Mouse (Mus musculus) limb, embryonic 11.5 days (tissue): ENCODE measurements around the gene Tmpo. TPM values are rescaled to one million over a fixed set of nuclear protein-coding genes. Genes with fewer than 3 reads are reported as not detected.

Experiments used
- ATAC-seq: fragments of 200-750 bp; cut with Nextera tagmentation; 2 replicates; pipeline ENCODE4 v1.8.0; 2017; ENCODE audit warnings: low read depth; ENCODE audit not compliant: insufficient number of reproducible peaks, low FRiP score, low TSS enrichment
- DNase-seq: peaks from one replicate; pipeline ENCODE4 v3.0.0-alpha.2; 2015; ENCODE audit warnings: low spot score
- H3K27ac ChIP-seq: fragments of 300-500 bp; sonication (generic); replicated peaks from 2 replicates; pipeline ENCODE4 v1.5.1; 2014; ENCODE audit warnings: low read depth, mild to moderate bottlenecking, low read length
- H3K27me3 ChIP-seq: fragments of 300-500 bp; sonication (generic); 2 replicates; pipeline ENCODE4 v1.6.1; 2014; ENCODE audit warnings: mild to moderate bottlenecking, low read length, mixed read lengths; ENCODE audit not compliant: control insufficient read depth, insufficient read depth
- H3K36me3 ChIP-seq: fragments of 300-500 bp; sonication (generic); 2 replicates; pipeline ENCODE4 v1.6.1; 2014; ENCODE audit warnings: mild to moderate bottlenecking, low read length, moderate library complexity, mixed read lengths; ENCODE audit not compliant: control insufficient read depth, insufficient read depth
- H3K4me1 ChIP-seq: fragments of 300-500 bp; sonication (generic); 2 replicates; pipeline ENCODE4 v1.6.1; 2014; ENCODE audit warnings: low read length, mixed read lengths; ENCODE audit not compliant: control insufficient read depth, insufficient read depth
- H3K4me2 ChIP-seq: fragments of 300-500 bp; sonication (generic); 2 replicates; pipeline ENCODE4 v1.6.1; 2014; ENCODE audit warnings: low read depth, mild to moderate bottlenecking, moderate library complexity; ENCODE audit not compliant: severe bottlenecking
- H3K4me3 ChIP-seq: fragments of 300-500 bp; sonication (generic); 2 replicates; pipeline ENCODE4 v1.5.1; 2014; ENCODE audit warnings: low read depth, low read length
- H3K9ac ChIP-seq: fragments of 300-500 bp; sonication (generic); 2 replicates; pipeline ENCODE4 v1.6.1; 2014; ENCODE audit warnings: mild to moderate bottlenecking, low read length
- H3K9me3 ChIP-seq: fragments of 300-500 bp; sonication (generic); 2 replicates; pipeline ENCODE4 v1.6.1; 2016; ENCODE audit warnings: low read length; ENCODE audit not compliant: control insufficient read depth
- WGBS: fragments of 180-500 bp; shearing (Covaris S2); extraction: QIAGEN DNeasy Blood & Tissue Kit; methylation state at CpG from one replicate; pipeline ENCODE4 v1.1.7; 2014; 5-methylcytosine and 5-hydroxymethylcytosine counted together
- polyA plus RNA-seq: library from polyadenylated mRNA; unstranded; fragments of >200 nt; fragmentation: Nextera tagmentation; extraction: Ambion mirVana; gene quantifications from 2 replicates; pipeline ENCODE4 v1.2.1, GENCODE M21; 2014

Tmpo gene
- polyA plus RNA-seq, 1 experiment from 2014 or later, result 359 TPM

DNA sequence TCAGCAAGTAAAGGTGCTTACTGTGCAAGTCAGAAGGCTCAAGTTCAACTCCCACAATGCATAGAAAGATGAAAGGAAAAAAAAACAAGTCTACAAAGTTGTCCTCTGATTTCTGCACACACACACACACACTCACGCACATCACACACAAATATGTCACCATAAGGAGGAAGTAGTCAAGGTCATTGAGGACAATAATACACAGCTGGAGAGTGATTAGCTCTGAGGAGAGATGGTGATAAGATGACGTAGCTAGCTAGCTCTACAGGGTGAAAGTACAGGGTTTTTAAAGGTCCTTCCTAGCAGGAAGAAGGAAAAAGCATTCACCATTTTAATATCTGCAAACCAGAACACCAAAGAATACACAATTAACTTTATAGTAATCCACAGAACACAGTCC lies 53.7 kb downstream of the Tmpo start:
- peaks cover 6% of the 10 kb centered on the region; the same call in 1 of the 2 replicates for H3K4me1 ChIP-seq
- DNase-seq (no peak), ATAC-seq (no peak)
- no peak overlapping the region for H3K9ac ChIP-seq
- no peak overlapping the region for H3K27ac ChIP-seq
- no peak overlapping the region for H3K4me2 ChIP-seq
- H3K27me3 ChIP-seq, result no peaks in the 10 kb centered on the region
- 77% methylated on average over 2 of the region's 2 CpGs for WGBS
- no peaks in the 10 kb centered on the region for H3K36me3 ChIP-seq
- H3K4me3 ChIP-seq, result no peak overlapping the region
- H3K9me3 ChIP-seq, result no peaks in the 10 kb centered on the region

- no peak overlapping the region for H3K4me2 ChIP-seq
- H3K9me3 ChIP-seq, result no peaks in the 10 kb centered on the region
- ATAC-seq (no peak), DNase-seq (no peak)
- H3K27me3 ChIP-seq, result no peaks in the 10 kb centered on the region
- peaks cover 7% of the 10 kb centered on the region; the same call in 1 of the 2 replicates for H3K4me1 ChIP-seq
- H3K27ac ChIP-seq, result no peak overlapping the region
- H3K4me3 ChIP-seq, result no peak overlapping the region
- 82% methylated on average over 10 of the region's 10 CpGs for WGBS
- no peak overlapping the region for H3K9ac ChIP-seq
- H3K36me3 ChIP-seq, result peaks cover 3% of the 10 kb centered on the region; the same call in 1 of the 2 replicates
Observed at GRCm38 (mm10) chr10:91126618-91127355, 54.3 kb downstream of the Tmpo start.

DNA sequence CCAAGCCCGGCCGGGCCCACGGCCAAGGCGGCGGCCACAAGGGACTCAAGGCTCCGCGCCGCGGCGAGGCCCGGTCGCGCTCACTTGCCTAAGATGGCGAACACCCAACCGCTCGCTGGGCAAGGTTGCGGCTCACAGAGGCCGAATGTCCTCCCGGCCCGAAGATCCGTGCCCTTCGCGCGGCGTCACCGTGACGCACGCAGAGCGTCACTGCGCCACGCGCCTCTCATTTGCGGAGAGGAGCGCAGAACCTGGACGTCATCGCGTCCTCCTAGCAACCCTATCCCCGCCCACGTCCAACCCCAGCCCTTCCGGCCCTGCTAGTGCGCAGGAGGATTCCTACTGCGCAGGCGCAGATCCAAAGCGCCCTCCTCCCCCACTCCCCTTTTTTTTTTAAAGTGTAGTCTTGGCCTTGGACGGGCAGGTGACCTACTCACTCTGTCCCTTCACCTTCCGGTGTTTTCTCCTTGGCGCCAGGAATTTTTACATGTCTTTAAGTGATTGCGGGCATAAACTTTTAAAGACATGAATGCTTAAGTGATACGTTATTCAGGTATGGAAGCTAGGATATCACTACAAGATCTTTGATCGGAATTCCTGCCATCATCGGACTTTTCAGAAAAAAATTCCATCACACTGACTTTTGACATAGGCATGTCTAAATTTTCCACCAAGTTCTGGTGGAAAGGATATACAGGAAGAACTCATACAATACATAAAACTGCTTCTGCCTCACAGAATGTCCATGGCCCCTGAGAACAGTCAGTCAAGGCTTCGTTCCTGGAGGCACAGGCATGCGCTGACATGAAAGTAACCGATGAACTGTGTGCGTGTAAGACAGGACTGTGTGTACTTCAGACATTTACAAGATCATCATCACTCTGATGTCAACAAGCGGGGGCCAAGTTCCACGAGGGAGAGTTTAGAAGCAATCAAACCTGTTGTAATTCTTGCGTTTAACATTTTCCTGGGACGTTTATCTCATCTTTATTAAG lies 57.0 kb downstream of the Tmpo start, which contains the start of gene Slc25a3:
Slc25a3 (minus strand) TSS at position 232 of the 995 bp plus-strand sequence.
- Histone ChIP-seq H3K4me2 (peak within 1 kb of the TSS; percentile 69), H3K27me3 (no peaks in the 10 kb centered on the region), H3K4me1 (peaks cover 7% of the 10 kb centered on the region; the same call in 1 of the 2 replicates), H3K27ac (peak within 1 kb of the TSS; percentile 80), H3K9me3 (no peaks in the 10 kb centered on the region), H3K4me3 (peak within 1 kb of the TSS; percentile 99), H3K9ac (peak within 1 kb of the TSS; percentile 94), H3K36me3 (peaks cover 8% of the 10 kb centered on the region; the same call in 1 of the 2 replicates)
- DNase-seq, result peak; percentile 97
- 14% methylated on average over 59 of the region's 59 CpGs for WGBS
- peak; percentile 99 for ATAC-seq

DNA sequence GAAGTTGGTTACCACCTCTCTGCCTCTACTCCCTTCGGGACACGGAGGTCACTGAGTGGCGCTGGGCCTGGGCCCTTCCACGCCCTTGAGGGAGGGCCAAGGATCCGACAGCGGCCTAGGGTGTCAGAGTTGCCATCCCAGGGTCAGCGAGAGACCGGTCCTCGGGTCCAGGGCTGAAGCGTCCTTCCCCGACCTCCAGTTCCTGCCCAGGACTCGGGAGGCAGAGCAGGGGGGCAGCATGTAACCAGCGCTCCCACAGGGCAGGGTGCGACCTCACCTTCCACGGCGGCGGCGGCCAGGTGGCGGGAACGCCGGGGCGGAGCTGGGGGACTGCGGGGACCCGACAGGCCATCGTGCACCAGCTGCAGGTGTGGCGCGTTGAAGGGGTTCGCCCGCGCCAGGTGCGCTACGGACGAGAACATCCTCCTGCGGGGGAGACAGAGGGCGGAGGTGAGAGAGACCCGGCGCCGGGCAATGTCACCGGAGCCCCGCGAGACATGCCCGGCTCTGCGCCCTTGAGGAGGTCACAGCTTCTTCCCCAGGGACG lies 57.8 kb downstream of the Tmpo start:
- peak overlapping the region; percentile 94 for H3K9ac ChIP-seq
- under 1% methylated on average over 44 of the region's 44 CpGs for WGBS
- H3K4me1 ChIP-seq, result peaks cover 7% of the 10 kb centered on the region; the same call in 1 of the 2 replicates
- peak overlapping the region; percentile 99 for H3K4me3 ChIP-seq
- peaks cover 14% of the 10 kb centered on the region for H3K36me3 ChIP-seq
- DNase-seq, result no peak
- peak; percentile 63 for ATAC-seq
- H3K9me3 ChIP-seq, result no peaks in the 10 kb centered on the region
- peak overlapping the region; percentile 80 for H3K27ac ChIP-seq
- H3K4me2 ChIP-seq, result peak overlapping the region; percentile 69
- no peaks in the 10 kb centered on the region for H3K27me3 ChIP-seq

- DNase-seq, result no peak
- Histone ChIP-seq H3K27ac (no peak overlapping the region), H3K4me1 (peaks cover 7% of the 10 kb centered on the region; the same call in 1 of the 2 replicates), H3K4me3 (peak overlapping the region; percentile 99), H3K4me2 (peak overlapping the region; percentile 69), H3K9me3 (no peaks in the 10 kb centered on the region), H3K9ac (peak overlapping the region; percentile 94), H3K36me3 (peaks cover 20% of the 10 kb centered on the region), H3K27me3 (no peaks in the 10 kb centered on the region)
- ATAC-seq, result no peak
- WGBS, result 42% methylated on average over 6 of the region's 6 CpGs
Observed at GRCm38 (mm10) chr10:91122646-91123045, 58.5 kb downstream of the Tmpo start.

GRCm38 (mm10) chr10:91116958-91117357 lies 64.2 kb downstream of the Tmpo start:
- Histone ChIP-seq H3K27me3 (no peaks in the 10 kb centered on the region), H3K4me2 (no peak overlapping the region), H3K4me1 (no peaks in the 10 kb centered on the region), H3K9me3 (no peaks in the 10 kb centered on the region), H3K9ac (no peak overlapping the region), H3K4me3 (no peak overlapping the region), H3K36me3 (peaks cover 48% of the 10 kb centered on the region), H3K27ac (no peak overlapping the region)
- WGBS, result 95% methylated on average over 12 of the region's 12 CpGs
- no peak for DNase-seq
- ATAC-seq, result no peak

DNA sequence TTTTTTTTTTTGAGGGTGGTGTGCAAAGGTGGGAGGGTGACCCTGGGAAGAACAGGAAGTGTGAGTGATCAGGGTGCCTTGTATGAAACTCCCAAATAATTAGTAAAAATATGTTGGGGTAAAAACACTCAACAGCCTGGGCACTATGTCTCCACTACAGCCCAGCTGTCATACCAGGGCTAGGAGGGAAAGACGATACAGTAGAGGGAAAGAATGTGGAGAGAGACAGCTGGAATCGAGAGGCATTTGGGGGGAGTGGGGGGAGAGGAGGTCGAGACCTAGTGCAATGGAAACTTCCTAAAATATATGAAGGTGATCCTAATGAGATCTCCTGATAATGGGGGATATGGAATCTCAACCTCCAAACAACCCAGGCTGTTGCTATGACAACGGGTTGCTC lies 71.3 kb downstream of the Tmpo start:
- DNase-seq (no peak), ATAC-seq (no peak)
- Histone ChIP-seq H3K4me3 (no peak overlapping the region), H3K27ac (no peak overlapping the region), H3K36me3 (peaks cover 12% of the 10 kb centered on the region; the same call in 1 of the 2 replicates), H3K9ac (no peak overlapping the region), H3K9me3 (no peaks in the 10 kb centered on the region), H3K27me3 (no peaks in the 10 kb centered on the region), H3K4me1 (no peaks in the 10 kb centered on the region), H3K4me2 (no peak overlapping the region)
- WGBS, result 82% methylated on average over 4 of the region's 4 CpGs

- Histone ChIP-seq H3K27me3 (no peaks in the 10 kb centered on the region), H3K9ac (no peak overlapping the region), H3K4me3 (no peak overlapping the region), H3K4me2 (no peak overlapping the region), H3K9me3 (no peaks in the 10 kb centered on the region), H3K27ac (no peak overlapping the region), H3K36me3 (no peaks in the 10 kb centered on the region), H3K4me1 (no peaks in the 10 kb centered on the region)
- WGBS, result 86% methylated on average over 3 of the region's 3 CpGs
- ATAC-seq (no peak), DNase-seq (no peak)
Observed at GRCm38 (mm10) chr10:91105981-91106380, 75.1 kb downstream of the Tmpo start.
